Mouse (Mus musculus) left cerebral cortex, adult 8-10 months (tissue): ENCODE measurements around the gene Spon1. TPM values are rescaled to one million over a fixed set of nuclear protein-coding genes. Genes with fewer than 3 reads are reported as not detected.

Experiments
- DNase-seq, 2 experiments: peaks; one replicate each; pipeline ENCODE4 v3.0.0; 2022; ENCODE audit warnings: low spot score in 2 of 2
- total RNA-seq, 4 experiments: library from RNA; stranded (reverse); gene quantifications; 2 replicates each; pipeline ENCODE4 v1.2.4; 2022

Gene Spon1
- total RNA-seq, 4 experiments from 2014 or later, result 39.1 to 44.5 (median 40.4) TPM

DNA sequence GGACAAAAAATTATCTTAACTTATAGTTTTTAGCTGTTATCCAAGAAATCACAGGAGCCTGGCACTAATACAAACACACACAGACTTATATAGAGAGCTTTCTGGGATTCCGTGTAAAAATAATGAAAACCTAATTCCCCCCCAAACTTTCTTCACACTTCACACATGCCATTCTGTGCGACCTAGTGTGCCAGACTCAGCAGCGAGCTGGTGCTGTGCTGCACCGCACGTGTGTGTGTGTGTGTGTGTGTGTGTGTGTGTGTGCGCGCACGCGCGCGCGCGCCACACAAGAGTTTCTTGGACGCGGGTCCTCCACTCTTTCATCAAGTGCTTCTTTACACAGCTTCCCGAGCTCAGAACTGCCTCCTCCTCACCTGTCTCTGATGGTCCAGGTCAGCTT, 292.4 kb downstream of the Spon1 start:
- DNase-seq, result no peak

DNA sequence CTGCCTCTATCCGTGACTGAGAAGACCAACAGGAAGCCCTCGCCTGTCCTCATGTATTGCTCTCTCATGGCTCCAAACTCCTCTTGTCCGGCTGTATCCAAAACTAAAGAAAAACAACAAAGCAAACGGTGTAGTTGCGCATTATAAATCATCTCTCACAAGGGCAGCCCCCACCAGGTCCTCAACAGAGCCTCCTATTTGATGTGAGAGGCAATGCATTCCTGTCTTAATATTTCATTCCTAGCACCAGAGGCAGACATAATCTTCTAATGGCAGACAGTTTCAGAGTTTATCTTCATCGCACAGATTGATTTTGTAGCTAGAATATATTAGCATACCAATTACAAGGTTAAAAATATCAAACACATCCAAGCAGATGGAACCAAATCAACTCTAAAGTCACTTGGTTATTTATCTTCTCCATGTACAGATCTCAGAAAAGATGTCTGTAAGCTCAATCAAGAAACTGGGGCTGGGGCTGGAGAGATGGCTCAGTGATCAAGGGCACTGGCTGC, 293.2 kb downstream of the Spon1 start:
- no peak for DNase-seq

DNA sequence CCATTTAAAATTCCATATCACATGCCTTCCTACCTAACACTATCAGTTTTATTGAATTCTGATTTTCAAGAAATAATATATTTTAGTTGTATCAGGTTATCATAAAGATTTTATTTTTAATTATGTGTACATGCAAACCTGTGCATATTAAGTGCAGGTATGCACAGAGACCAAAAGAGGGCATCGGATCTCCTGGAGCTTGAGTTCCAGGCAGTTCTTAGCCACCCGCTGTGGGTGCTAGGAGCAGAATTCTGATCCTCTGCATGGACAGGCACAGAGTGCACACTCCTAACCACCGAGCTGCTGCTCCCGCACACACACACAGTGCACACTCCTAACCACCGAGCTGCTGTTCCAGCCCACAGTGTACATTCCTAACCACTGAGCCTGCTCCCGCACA, 294.6 kb downstream of the Spon1 start:
- DNase-seq, result no peak

DNA sequence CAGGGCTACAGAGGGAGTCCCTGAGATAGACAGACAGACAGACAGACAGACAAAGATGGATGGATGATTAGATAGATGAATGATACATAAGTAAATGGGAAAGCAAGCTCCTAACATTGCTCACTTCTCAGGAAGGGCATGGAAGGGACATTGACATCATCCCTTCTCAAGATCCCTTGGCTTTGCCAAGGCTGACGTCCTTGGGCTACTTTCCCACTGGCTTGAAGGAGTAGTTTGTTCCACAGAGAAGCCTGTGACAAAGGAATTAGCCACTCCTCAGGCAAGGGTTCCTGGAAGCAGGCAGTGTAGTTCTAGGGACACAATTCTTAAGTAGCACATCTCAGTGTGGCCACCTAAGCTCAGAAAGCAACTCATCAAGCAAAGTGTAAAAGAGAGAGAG, 296.7 kb downstream of the Spon1 start:
- no peak for DNase-seq

DNA sequence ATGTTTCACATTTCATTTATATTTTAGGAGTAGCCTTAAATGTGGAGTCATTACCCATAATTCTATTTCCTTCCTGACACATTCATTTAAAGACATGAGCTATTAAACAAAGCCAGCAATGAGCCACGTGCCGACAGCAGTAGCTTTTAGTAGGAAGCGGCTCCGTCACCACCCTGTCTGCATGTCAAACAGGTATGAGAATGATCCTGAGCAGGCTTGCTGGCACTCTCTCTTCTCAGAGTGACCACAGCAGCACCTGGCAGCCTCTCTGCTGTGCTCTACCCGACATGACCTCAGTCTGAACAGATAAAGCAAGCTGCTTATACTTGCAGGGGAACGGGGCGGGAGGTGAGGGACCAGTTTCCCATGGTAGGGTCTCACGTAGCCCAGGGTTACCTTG, 297.7 kb downstream of the Spon1 start:
- peak in 1 of 2 experiments; percentile 36 for DNase-seq

DNA sequence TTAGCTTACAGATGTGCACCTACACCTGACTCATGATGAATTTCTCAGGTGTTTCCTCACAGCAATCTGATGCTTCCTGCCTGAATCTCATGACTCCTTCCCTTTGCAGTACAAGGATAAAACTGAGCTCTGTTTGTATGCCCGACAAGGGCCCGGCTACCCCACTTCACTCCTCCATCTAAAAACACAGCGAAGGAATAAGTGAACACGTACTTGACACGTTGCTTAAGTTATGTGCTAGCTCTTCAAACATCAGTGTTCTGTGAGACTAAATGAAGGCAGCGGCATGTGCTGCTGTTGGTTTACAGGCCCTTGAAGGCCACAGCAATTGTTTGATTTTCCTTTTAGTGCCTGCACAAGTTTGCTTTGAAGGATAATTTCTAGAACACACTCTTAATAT, 298.2 kb downstream of the Spon1 start:
- no peak for DNase-seq

DNA sequence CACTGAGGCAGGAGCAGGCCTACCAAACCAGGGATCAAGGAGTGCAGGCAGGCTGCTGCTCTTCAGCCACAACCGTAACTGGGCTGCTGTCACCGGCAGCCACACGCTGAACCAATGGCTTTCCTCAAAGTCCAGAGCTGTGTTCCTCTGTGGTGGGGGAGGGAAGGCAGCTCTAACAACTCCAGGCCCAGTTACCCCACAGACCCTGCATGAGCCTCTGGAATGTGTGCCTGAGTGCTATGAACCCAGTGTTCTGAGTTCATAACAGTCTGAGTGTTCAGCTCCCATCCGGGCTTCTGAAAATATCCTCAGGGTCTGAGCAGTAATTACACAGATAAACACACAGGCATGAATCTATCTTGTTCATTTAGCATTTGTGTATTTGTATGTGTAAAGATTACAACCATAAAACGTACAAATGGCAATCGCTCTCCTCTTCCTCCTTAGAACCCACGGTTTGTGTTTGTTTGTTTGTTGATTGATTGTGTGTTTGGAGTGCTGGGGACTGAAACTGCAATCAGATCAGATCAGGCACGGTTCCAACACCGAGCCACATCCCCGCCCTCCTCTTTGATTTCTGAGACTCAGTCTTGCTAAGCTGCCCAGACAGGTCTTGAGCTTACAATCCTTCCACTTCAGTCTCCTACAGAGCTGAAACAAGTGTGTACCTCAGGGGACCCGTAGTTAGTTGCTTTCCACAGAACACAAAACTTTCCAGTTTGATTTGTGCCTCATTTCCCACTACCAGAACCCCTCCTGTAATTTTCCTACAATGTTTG, 299.8 kb downstream of the Spon1 start:
- no peak for DNase-seq

DNA sequence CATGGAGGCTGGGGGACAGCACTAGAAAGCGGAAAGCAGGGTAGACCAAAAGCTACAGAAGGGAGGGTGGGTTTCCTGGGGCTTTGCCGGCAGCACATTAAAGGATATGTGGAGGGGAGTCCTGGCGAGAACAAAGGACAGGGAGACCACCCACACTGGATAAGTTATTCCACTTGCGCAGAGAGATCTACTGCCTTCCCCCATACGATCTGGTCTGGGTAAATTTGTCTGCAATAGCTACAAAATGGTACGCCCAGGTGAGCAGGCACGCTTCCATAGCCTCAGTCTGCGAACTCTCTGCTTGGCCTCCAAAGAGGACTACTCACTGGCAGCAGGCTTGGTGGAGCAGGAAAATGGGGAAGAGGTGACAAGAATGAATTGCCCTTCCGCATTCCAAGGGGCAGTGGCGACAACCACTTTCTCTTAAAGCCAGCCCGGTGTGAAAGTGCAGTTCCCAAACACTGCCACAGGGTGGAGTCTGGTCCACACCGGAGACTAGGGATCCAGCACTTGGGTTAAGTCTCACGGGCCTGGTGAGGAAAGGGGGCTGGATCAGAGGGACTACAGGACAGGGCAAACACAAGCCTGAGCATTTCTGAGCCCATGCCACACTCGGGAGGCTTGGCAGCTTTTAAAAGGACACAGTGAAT, 300.9 kb downstream of the Spon1 start:
- DNase-seq, result peak; percentile 52 to 80

DNA sequence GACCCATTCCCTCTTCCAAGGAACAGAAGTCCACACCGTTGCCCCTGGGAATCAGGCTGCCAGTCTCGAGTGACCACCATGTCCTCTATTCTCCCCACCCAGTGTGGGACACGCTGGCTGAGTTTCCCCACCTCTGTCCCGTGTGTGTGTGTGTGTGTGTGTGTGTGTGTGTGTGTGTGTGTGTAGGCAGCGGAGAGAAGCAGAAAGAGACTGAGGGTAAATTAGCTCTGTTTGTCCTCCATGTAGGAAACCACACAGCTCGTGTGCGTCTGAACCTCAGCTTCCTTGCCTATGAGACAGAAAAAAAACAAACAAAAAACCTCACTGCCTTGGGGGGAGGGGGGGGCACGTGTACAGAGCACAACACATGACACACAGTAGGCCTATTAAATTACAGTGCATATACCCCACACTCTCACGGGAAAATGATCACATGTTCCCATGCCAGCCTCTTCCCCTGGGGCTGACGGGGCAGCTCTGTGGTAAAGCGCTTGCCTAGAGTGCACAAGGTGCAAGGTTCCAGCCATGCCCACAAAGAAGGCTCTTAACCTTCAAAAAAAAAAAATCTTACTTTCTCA, 303.2 kb downstream of the Spon1 start:
- DNase-seq, result no peak

DNA sequence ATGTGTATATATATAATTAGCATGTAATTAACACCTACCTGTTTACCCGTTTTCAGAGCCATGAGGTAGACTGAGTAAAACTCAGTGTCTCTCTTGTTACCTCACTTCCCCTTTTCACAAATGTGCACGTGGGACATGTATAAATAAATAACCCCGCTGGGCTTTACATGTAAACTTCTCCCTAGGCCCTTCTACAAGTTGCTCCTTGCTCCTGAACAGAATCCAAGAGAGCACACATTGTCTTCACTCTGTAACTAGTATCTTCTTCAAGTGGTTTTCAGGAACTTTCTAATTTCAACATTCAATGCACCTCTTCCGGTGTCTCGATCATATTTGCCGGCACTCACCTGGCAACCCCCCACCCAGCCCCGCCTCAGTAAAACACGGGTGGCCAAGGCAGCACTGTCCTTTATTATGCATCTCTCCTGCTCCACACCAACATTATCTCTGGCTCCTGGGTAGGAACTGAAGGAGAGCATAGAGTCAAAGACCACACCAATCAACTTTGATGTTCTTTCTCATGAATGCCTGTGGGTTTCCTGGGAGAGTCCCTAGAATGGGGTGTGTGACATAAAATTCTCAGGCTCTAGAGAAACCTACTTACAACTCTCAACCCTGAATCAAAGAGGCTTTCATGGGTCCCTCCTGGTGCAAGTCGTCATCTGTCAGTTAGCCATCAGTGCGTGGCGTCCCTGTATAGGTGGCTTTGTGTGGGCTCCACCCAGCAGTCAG, 304.1 kb downstream of the Spon1 start:
- no peak for DNase-seq

DNA sequence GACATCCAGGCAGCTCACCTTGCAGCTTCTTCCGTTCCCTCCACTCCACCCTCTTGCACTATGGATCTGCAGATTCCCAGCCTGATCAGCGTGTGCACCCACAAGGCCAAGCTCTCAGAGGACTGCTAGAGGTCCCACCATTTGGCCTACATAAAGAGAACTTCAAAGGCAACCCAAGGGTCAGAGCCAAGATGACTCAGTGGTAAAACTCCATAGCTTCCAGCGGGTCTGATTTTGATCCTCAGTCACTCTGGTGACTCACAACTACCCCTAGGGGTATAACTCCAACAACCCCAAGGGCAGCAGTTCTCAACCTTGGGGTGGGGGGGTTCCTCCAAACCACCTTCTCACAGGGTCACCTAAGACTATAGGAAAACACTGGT, 304.7 kb downstream of the Spon1 start:
- no peak for DNase-seq

DNA sequence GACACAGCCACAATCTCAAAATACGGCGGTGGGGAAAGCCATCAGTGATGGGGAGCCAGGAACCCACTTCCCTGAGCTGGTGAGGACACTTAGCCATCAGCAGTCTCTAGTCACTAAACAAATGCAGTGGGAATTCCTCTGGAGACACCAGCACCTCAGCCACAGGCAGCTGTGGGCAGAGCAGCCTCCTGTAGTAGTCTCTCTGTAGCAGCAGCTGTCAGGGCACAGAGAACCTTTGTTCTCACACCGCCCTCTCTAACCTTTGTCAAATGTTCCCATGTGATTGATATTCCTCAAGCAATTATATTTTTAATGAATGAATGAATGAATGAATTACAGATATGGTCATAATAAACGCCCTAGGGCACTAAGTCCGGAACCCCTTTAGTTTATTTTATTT, 305.6 kb downstream of the Spon1 start:
- no peak for DNase-seq

DNA sequence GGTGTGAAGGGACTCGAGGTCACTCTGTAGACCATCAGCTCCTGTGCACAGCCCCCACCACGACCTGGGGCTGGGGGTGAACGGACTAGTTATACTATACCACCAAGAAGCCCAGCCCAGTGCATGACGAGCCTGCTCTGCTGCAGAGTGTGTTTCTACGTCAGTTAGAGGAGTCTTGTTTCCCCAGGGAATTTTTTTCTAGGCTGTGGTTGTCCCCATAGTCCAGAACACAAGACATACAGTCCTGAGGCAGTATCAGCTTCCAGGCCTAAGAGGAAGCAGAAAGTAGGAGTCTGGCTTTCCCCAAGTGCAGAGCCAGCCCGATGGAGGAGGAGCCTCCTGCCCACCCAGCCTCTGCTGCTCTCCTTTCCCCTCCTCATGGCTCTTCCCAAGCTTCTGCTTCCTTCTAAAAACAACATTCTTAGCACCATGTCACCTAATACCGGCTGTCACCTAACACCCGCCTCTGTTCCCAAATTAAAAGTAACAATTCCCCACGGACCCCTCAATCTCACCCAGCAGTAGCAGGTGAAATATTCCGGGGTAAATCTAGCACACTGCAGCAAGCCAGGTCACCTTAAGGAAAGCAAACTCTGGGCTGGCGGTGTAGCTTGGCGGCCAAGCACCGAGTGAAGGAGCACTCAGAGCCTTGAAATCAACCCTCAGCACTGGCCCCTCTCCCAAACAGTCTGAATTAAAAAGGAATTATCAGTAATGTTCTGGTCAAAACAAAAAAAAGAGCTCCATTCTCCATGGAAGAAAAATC, 306.2 kb downstream of the Spon1 start:
- peak in 1 of 2 experiments; percentile 47 for DNase-seq

DNA sequence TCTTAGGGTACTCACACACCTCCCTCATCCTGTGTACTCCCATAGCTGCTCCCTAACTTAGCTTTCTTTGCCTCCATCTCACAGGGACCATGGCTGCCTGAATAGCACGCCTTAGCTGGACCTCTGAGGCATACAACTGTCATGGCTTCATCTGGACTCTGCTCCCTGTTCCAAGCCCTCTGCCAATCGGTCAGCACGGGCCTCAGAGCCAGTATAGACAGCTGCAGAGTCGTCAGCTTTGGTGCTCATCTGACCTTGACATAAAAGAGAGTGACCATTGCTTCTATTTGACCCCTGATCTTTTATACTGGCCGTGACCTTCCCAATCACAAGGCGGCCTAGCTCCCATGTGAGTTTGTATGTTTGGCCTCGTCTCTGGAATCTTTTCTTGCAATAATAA, 308.3 kb downstream of the Spon1 start:
- no peak for DNase-seq

DNA sequence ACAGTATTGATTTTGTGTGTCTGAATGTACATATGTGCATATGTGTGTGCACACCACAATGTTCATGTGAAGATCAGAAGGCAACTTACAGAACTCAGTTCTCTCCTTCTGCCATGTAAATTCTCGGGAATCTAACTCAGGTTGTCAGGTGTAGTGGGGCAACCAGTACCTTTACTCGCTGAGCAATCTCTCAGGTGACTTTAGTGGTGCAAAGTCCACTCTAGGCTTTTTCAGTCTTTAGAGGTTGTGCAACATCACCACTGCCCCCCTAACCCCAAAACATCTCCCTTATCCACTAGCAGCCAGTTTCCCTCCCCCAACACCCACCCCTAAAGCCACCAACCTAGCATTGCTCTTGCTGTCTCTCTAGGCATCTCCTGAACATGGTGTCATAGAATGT, 308.8 kb downstream of the Spon1 start:
- no peak for DNase-seq

DNA sequence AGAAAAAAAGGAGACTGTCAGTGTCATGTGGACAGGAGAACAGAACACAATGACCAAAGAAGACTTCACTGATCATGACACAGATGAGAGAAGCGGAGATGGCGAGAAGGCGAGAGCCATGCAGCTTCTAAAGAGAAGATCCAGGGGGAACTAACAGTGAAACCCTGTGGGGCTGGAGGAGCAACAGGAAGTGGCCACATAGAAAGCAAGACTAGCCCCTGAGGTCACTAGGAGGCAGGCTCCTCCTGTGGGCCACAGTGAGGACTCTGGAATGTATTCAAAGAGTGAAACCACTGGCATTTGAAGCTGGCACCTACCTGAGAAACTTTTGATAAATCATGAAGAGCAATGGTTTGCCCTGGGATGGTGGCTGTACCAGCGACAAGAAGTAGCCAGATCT, 313.5 kb downstream of the Spon1 start:
- DNase-seq, result no peak

DNA sequence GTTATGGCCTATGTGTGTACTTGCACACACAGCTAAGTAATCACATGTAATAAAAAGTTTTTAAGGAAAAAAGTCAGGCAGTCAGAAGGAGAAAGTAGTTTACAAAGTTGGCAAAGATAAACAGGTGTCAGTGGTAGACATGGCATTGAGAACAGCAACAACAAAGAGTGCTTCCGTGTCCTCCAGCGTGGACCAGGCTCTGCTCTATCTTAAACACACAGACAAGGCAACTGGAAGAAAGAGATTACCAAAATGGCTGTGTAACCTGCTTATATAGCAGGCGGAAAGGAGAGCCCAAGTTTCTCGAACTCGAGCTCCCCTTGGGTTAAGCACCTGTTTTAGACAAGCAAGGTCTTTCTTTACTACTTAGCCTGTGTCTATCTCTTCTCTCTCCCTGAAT, 314.5 kb downstream of the Spon1 start:
- DNase-seq, result no peak

DNA sequence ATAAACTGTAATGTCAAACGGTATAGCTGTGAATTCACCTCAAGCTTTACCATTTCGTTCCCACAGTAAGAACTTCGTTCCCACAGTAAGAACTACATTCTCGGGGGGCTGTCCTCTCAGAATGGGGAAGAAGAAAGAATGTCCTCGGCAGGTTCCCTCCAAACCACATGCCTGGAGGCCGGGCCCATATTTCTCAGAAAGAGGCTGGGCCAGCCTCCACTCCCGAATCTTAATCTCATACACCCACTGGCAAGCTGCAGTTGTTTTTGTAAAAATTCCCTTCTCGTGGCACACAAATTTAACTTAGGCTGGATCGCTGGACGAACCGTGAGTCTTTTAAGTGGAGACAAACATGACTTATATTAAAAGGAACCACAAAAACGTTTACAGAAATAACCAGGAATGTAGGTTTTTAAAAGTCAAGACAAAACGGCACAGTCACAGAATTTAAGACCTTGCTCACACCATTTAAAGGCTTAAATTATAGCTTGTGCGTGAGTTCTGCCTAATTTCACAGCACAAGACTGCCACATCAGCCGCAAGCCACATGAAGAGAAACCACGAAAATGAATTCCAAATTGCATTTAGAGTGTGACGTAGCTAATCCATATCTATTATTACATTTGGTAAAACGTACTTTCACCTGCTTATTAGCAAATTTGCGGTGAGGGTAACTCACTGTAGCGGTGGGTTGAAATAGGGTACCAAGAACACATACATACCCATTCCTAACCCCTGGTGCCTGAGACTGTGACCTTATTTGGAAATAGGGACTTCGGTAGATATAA, 316.0 kb downstream of the Spon1 start:
- no peak for DNase-seq

DNA sequence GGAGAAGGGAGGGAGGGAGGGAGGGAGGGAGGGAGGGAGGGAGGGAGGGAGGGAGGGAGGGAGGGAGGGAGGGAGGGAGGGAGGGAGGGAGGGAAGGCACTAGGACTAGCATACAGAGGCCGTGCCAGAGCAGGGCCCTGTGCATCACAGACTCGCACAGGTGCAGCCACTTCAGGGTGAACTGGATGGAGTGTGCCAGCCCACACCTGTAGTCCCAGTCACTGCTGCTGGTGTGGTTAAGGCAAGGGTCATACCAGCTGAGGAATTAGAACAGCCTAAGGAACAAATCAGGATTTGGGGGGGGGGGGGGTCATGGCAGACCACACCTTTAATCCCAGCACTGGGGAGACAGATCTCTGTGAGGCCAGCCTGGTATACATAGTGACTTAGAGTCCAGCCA, 317.3 kb downstream of the Spon1 start:
- DNase-seq, result no peak

DNA sequence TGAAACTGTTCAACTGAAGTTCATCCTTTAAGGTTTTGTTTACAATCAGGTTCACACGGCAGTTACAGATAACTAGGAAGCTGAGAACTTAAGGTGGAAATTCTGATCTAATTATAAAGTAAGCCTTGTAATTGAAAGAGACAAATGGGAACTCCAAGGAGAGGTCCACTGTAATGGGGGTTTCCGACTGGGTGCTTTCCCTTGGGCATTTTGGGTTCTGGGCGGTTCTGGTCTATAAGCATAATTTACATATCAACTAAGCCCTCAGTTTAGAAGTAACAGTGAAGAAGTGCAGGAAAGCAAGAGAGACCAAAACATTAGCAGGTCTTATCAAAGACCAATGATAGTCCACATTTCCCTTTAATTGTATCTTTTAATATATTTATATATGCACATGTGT, 318.0 kb downstream of the Spon1 start:
- DNase-seq, result no peak
